Mouse (Mus musculus): ENCODE results near the gene Gm21708.
"Not testable (repeated sequence)": the region's sequence is repeated elsewhere in the genome, so short reads cannot be mapped to it uniquely, and the experiment has no call there.

The Gm21708 gene

GRCm38 (mm10) chrY:3410067-3410466 is at the start of gene Gm21708, which contains the start of gene Gm21704:
Gene Gm21708 (minus strand): TSS chrY:3410167.
Gene Gm21704 (minus strand): TSS chrY:3410167.
- DNase-seq (ENCODE audit: low spot score), result not testable (repeated sequence)

All from spleen, adult 12 weeks (tissue).